Mouse (Mus musculus) thymus, postnatal 10 days (tissue): ENCODE data around the gene Prlh.

Source experiments
- DNase-seq, 2 experiments: peaks; one replicate each; pipeline ENCODE4 v3.0.0; 2021; ENCODE audit warnings: low spot score in 2 of 2

Gene Prlh

GRCm38 (mm10) chr1:90953688-90954087 is 780 bp downstream of the Prlh start:
- no peak for DNase-seq

GRCm38 (mm10) chr1:90956245-90957096 is 3.6 kb downstream of the Prlh start:
- peak; percentile 15 to 67 for DNase-seq

- DNase-seq: no peak
These were observed 9.6 kb downstream of the Prlh start for GRCm38 (mm10) chr1:90962526-90962925.

- DNase-seq: no peak
These were observed 10.1 kb downstream of the Prlh start for GRCm38 (mm10) chr1:90962994-90963393.

- no peak for DNase-seq
These were observed 14.7 kb downstream of the Prlh start for GRCm38 (mm10) chr1:90967583-90967982.

GRCm38 (mm10) chr1:90968649-90969048 is 15.7 kb downstream of the Prlh start:
- DNase-seq: no peak

- no peak for DNase-seq
These were observed 16.5 kb downstream of the Prlh start, which contains the start of gene Rab17 for GRCm38 (mm10) chr1:90969347-90969784. Gene Rab17 (minus strand): TSS chr1:90969661.

- no peak for DNase-seq
These were observed 17.0 kb downstream of the Prlh start for GRCm38 (mm10) chr1:90969881-90970390.

GRCm38 (mm10) chr1:90972911-90973573 is 20.1 kb downstream of the Prlh start:
- DNase-seq: peak; percentile 75 to 93

- no peak for DNase-seq
These were observed 20.6 kb downstream of the Prlh start for GRCm38 (mm10) chr1:90973574-90973911.

GRCm38 (mm10) chr1:90974906-90975649 is 22.2 kb downstream of the Prlh start:
- DNase-seq: no peak

GRCm38 (mm10) chr1:90975960-90976359 is 23.1 kb downstream of the Prlh start:
- DNase-seq: no peak

GRCm38 (mm10) chr1:90980638-90981330 is 27.9 kb downstream of the Prlh start:
- DNase-seq: no peak

- no peak for DNase-seq
These were observed 28.4 kb downstream of the Prlh start for GRCm38 (mm10) chr1:90981346-90981745.

GRCm38 (mm10) chr1:90995916-90996315 is 43.0 kb downstream of the Prlh start:
- no peak for DNase-seq

GRCm38 (mm10) chr1:90997136-90997535 is 44.2 kb downstream of the Prlh start:
- DNase-seq: no peak

- no peak for DNase-seq
These were observed 44.7 kb downstream of the Prlh start for GRCm38 (mm10) chr1:90997641-90998040.

- no peak for DNase-seq
These were observed 45.5 kb downstream of the Prlh start, which contains the start of gene Lrrfip1 for GRCm38 (mm10) chr1:90998268-90998890. Gene Lrrfip1 (plus strand): TSS chr1:90998737.

- DNase-seq: no peak
These were observed 46.1 kb downstream of the Prlh start for GRCm38 (mm10) chr1:90998891-90999611.

GRCm38 (mm10) chr1:90999911-91000601 is 47.1 kb downstream of the Prlh start:
- no peak for DNase-seq
